Mouse (Mus musculus) heart, postnatal 0 days (tissue): ENCODE results near the gene 2310033P09Rik.

Experiments
- CTCF ChIP-seq: IDR thresholded peaks from 2 replicates; pipeline ENCODE4 v1.5.1; 2016; ENCODE audit warnings: antibody characterized with exemption, control low read depth, low read depth
- EP300 ChIP-seq: IDR thresholded peaks from 2 replicates; pipeline ENCODE4 v1.6.1; 2016; ENCODE audit warnings: antibody characterized with exemption, low read depth

DNA sequence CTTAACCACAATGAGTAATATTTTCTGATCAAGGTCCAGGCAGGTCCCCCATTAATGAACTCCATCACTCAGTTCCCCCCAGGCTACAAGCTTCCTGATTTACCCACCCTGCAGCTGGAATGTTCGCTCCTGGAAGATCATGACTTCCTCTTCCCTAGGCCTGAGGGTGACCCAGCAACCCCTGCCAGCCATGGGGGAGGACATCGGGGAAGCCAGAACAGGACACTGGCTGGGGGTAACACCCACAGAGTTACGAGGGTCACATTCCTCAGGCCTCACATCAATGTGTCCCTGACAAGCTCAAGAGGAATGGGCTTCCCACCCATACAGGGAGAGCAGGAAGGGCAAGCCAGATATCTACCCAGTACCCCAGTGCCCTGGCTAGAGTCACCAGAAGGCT lies 38.3 kb upstream of the 2310033P09Rik start:
- no peak for TF ChIP-seq EP300
- no peak for TF ChIP-seq CTCF
